Mouse (Mus musculus): ENCODE measurements around the gene Clrn3. TPM values are rescaled to one million over a fixed set of nuclear protein-coding genes. Genes with fewer than 3 reads are reported as not detected.

Clrn3 gene
- polyA plus RNA-seq, 1 experiment from 2014 or later = 4.1 TPM

DNA sequence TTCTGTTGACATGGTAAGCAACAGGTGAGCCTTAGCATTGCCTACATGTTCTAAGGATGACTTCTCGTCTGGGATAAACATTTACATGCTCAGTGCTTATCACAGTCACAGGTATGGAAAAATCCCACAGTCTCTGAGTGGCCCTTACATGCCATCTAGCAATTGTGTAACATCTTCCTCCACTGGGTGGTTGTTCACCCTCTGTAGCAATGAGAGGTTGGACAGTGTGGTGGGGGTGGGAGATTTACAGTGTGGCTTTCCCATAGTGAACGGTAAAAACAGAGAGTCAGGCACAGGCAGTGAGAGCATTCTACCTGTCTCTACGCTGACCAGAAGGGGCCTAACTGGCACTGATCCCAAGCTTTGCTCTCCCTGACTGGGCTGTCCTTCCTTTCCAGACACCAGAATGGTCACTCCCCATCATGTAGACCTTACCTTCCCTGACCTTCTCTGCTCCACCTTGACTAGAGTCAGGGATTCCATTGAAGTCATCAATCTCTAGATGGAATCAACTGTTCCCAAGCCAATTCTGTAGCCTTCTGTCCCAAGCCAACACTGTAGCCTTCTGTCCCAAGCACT is 1.8 kb downstream of the Clrn3 start:
- no peaks in the 10 kb centered on the region for H3K36me3 ChIP-seq (ENCODE audit: control insufficient read depth, insufficient read depth, low read length)
- no peak overlapping the region for H3K27ac ChIP-seq (ENCODE audit: low read length)
- H3K4me3 ChIP-seq (replicated peaks; ENCODE audit: low read length) = no peak overlapping the region
- H3K27me3 ChIP-seq (ENCODE audit: control insufficient read depth, insufficient read depth, low read length) = no peaks in the 10 kb centered on the region
- no peak overlapping the region for H3K4me2 ChIP-seq (ENCODE audit: low read depth, low read length)
- H3K9me3 ChIP-seq (replicated peaks; ENCODE audit: control insufficient read depth, low read length) = no peaks in the 10 kb centered on the region
- H3K9ac ChIP-seq (ENCODE audit: low read length) = no peak overlapping the region
- no peaks in the 10 kb centered on the region for H3K4me1 ChIP-seq (ENCODE audit: control insufficient read depth, insufficient read depth, low read length)
- 75% methylated on average over 3 of the region's 3 CpGs for WGBS
- ATAC-seq (ENCODE audit: insufficient read depth, low FRiP score) = no peak

DNA sequence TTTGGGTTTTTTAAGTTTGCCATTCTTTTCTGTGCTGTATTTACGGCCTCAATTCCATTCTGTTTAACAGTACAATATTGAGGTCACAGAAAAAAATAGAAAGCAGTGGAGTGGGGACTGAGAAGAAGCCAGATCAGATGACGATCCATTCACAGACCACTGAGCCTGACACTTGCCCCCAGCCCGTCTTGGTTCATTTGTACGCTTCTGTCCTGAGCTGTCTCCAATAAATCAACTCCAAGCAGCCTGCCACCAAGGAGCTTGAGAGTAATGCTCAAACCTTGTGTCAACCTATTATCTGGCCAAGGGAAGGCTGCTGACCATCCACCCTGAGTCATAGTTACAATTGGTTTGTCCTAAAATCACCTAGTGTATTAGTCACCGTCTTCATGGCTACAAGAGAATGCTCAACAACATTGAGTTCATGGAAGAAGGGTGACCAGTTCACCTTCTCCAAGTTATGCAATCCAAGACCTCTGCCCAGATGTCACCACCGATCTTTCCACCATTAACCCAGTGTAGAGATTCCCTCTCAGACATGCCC is 4.0 kb downstream of the Clrn3 start:
- Histone ChIP-seq H3K9me3 (replicated peaks; ENCODE audit: control insufficient read depth, low read length) (no peaks in the 10 kb centered on the region), H3K27me3 (ENCODE audit: control insufficient read depth, insufficient read depth, low read length) (no peaks in the 10 kb centered on the region), H3K4me2 (ENCODE audit: low read depth, low read length) (no peak overlapping the region), H3K27ac (ENCODE audit: low read length) (no peak overlapping the region), H3K4me1 (ENCODE audit: control insufficient read depth, insufficient read depth, low read length) (no peaks in the 10 kb centered on the region), H3K4me3 (replicated peaks; ENCODE audit: low read length) (no peak overlapping the region), H3K9ac (ENCODE audit: low read length) (no peak overlapping the region), H3K36me3 (ENCODE audit: control insufficient read depth, insufficient read depth, low read length) (no peaks in the 10 kb centered on the region)
- ATAC-seq (ENCODE audit: insufficient read depth, low FRiP score) = no peak
- WGBS = 72% methylated on average over 6 of the region's 6 CpGs

DNA sequence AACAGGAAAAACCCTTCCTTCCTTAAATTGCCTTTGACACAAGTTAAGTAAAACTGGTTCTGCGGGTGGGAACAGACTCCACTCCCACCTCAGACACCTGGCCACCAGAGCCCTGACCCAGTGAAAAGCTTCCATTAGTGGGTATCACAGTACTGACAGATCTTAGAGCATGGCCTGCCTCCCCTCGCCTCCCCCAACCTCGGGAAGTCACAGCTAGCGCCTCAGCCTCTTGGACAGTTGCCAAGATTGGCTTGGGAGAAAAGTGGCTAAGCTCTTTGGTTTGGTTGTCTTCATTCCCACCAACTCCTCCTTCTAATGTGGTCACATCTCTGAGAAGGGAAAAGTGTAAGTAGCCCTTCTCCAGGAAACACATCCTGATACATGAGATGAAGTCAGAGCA is 4.5 kb downstream of the Clrn3 start:
- Histone ChIP-seq H3K4me2 (ENCODE audit: low read depth, low read length) (no peak overlapping the region), H3K9me3 (replicated peaks; ENCODE audit: control insufficient read depth, low read length) (no peaks in the 10 kb centered on the region), H3K36me3 (ENCODE audit: control insufficient read depth, insufficient read depth, low read length) (no peaks in the 10 kb centered on the region), H3K9ac (ENCODE audit: low read length) (no peak overlapping the region), H3K27me3 (ENCODE audit: control insufficient read depth, insufficient read depth, low read length) (no peaks in the 10 kb centered on the region), H3K27ac (ENCODE audit: low read length) (no peak overlapping the region), H3K4me3 (replicated peaks; ENCODE audit: low read length) (no peak overlapping the region), H3K4me1 (ENCODE audit: control insufficient read depth, insufficient read depth, low read length) (no peaks in the 10 kb centered on the region)
- no peak for ATAC-seq (ENCODE audit: insufficient read depth, low FRiP score)
- WGBS = 24% methylated on average over 4 of the region's 4 CpGs

DNA sequence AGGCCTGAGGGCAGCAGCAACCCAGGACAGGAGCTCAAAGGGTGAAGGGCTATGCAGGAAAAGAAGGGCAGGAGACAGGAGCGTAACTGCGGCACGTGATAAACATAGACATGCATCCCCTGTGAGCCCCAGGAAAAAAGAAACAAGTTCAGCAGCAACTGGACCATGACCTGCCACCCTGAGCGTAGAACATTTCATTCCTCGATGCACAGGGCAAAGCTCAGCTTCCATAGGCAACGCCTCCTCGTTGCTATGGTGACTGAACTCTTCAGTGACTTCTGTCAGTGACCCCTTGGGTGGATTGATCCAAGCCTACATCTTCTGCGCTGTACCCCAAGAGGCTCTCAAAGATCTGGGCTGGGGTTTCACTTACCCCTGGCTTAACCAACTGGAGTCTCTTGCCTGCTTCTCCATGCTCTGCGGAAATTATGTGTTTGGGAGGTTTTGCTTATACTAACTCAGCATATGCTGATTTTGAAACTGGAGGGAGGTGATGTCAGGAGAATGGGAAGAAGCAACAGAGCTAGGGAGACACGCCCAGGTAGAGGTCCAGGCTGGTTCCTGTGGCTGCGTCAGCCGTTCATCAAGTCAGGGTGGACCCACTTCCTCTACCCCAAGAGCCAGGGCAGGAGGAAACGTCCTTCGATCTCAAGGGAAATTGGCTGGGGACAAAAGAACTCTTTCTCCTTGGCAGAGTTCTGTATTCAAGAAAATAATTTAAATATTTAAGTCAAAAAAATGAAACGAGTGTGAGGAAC is 6.5 kb downstream of the Clrn3 start:
- H3K9ac ChIP-seq (ENCODE audit: low read length) = no peak overlapping the region
- H3K27me3 ChIP-seq (ENCODE audit: control insufficient read depth, insufficient read depth, low read length) = no peaks in the 10 kb centered on the region
- no peak overlapping the region for H3K4me2 ChIP-seq (ENCODE audit: low read depth, low read length)

DNA sequence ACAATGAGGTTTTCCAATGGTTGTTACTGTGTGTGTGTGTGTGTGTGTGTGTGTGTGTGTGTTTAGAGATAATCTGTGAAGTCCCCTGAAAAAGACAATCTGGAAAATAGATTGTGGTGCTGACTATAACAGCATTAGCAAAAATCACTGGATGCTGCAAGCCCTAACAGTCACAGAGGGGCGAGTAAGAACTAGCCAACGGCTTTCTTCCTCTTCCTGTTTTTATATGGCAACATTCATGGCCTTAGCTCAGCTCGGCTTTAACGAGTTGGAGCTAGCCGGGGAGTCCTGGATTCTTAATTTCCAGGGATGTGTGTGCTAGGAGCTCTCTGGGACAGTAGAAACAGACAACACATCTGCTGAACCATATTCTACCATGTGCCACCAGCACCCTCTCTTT is 8.2 kb downstream of the Clrn3 start:
- H3K27ac ChIP-seq (ENCODE audit: low read length) = no peak overlapping the region
- no peak overlapping the region for H3K9ac ChIP-seq (ENCODE audit: low read length)
- ATAC-seq (ENCODE audit: insufficient read depth, low FRiP score) = no peak
- H3K4me3 ChIP-seq (replicated peaks; ENCODE audit: low read length) = no peak overlapping the region
- H3K9me3 ChIP-seq (replicated peaks; ENCODE audit: control insufficient read depth, low read length) = no peaks in the 10 kb centered on the region
- 77% methylated on average over 5 of the region's 5 CpGs for WGBS
- no peaks in the 10 kb centered on the region for H3K36me3 ChIP-seq (ENCODE audit: control insufficient read depth, insufficient read depth, low read length)
- no peaks in the 10 kb centered on the region for H3K27me3 ChIP-seq (ENCODE audit: control insufficient read depth, insufficient read depth, low read length)
- H3K4me2 ChIP-seq (ENCODE audit: low read depth, low read length) = no peak overlapping the region
- H3K4me1 ChIP-seq (ENCODE audit: control insufficient read depth, insufficient read depth, low read length) = no peaks in the 10 kb centered on the region

More for the DNA sequence above, 6.5 kb downstream of the Clrn3 start:
- WGBS = 65% methylated on average over 15 of the region's 15 CpGs
- no peak overlapping the region for H3K27ac ChIP-seq (ENCODE audit: low read length)
- ATAC-seq (ENCODE audit: insufficient read depth, low FRiP score) = peak; percentile 50; the same call in 1 of the 2 replicates
- H3K4me3 ChIP-seq (replicated peaks; ENCODE audit: low read length) = no peak overlapping the region
- no peaks in the 10 kb centered on the region for H3K9me3 ChIP-seq (replicated peaks; ENCODE audit: control insufficient read depth, low read length)
- no peaks in the 10 kb centered on the region for H3K36me3 ChIP-seq (ENCODE audit: control insufficient read depth, insufficient read depth, low read length)
- H3K4me1 ChIP-seq (ENCODE audit: control insufficient read depth, insufficient read depth, low read length) = no peaks in the 10 kb centered on the region

DNA sequence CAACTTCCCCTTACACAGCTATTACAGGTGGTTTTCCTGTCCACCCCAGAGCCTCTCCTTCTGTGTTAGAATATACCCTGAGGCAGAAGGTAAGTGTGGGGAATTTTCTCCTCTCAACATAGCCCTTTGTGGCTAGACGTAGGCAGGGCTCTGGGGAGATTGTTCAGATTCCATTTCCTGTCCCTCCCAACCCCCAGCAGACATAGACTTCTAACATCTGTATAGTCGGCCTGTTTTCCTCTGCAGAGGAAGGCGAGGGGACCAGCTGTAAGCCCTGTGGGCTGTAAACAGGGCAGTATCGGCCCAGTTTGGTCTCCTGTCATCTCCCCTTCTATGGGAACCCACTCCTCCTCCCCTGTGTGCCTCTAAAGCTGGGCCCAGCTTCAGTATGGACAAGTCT is 11.3 kb downstream of the Clrn3 start:
- no peak overlapping the region for H3K4me2 ChIP-seq (ENCODE audit: low read depth, low read length)
- no peaks in the 10 kb centered on the region for H3K36me3 ChIP-seq (ENCODE audit: control insufficient read depth, insufficient read depth, low read length)
- 44% methylated on average over 4 of the region's 4 CpGs for WGBS
- no peak overlapping the region for H3K27ac ChIP-seq (ENCODE audit: low read length)
- H3K4me1 ChIP-seq (ENCODE audit: control insufficient read depth, insufficient read depth, low read length) = no peaks in the 10 kb centered on the region
- H3K9me3 ChIP-seq (replicated peaks; ENCODE audit: control insufficient read depth, low read length) = no peaks in the 10 kb centered on the region
- no peaks in the 10 kb centered on the region for H3K27me3 ChIP-seq (ENCODE audit: control insufficient read depth, insufficient read depth, low read length)
- ATAC-seq (ENCODE audit: insufficient read depth, low FRiP score) = no peak
- H3K4me3 ChIP-seq (replicated peaks; ENCODE audit: low read length) = no peak overlapping the region
- no peak overlapping the region for H3K9ac ChIP-seq (ENCODE audit: low read length)

DNA sequence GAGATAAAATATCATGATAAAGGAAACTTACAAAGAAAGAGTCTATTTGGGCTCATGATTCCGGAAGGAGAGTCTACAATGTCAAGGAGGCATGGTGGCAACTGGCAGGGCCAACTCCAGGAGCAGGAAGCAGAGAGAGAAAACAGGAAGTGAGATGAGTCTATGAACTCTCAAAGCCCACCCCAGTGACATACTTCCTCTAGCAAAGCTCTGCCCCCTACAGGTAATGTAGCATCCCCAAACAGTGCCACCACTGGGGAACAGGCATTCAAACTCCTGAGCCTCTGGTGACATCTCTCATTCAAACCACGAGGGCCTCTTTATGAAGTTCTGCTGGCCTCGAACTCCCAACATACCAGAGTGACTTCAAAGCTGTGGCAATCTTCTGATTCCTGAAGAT is 16.7 kb downstream of the Clrn3 start:
- Histone ChIP-seq H3K4me1 (ENCODE audit: control insufficient read depth, insufficient read depth, low read length) (peaks cover 4% of the 10 kb centered on the region; the same call in 1 of the 2 replicates), H3K9me3 (replicated peaks; ENCODE audit: control insufficient read depth, low read length) (no peaks in the 10 kb centered on the region), H3K36me3 (ENCODE audit: control insufficient read depth, insufficient read depth, low read length) (no peaks in the 10 kb centered on the region), H3K4me3 (replicated peaks; ENCODE audit: low read length) (no peak overlapping the region), H3K4me2 (ENCODE audit: low read depth, low read length) (no peak overlapping the region), H3K27me3 (ENCODE audit: control insufficient read depth, insufficient read depth, low read length) (no peaks in the 10 kb centered on the region), H3K27ac (ENCODE audit: low read length) (no peak overlapping the region), H3K9ac (ENCODE audit: low read length) (no peak overlapping the region)
- no peak for ATAC-seq (ENCODE audit: insufficient read depth, low FRiP score)
- WGBS = 84% methylated on average over 3 of the region's 3 CpGs

DNA sequence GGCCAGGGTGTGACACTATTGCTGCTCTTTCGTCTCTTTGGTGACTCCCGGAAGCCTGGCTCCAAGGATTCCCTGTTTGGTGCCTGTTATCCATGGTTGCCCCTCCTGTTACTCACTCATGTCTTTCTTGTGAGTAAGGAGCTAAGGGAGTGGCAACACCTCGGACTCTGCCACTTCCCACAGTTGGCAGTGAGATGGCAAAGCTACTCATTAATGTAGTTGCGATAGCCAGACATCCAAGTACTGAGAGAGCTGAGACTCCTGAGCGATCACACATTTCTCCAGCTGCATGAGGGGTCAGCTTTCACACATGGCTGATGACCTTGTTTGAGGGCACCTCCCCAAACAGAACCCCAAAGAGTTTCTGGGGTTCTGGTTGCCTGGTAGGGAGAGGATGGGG is 18.0 kb downstream of the Clrn3 start:
- WGBS = 83% methylated on average over 5 of the region's 5 CpGs
- Histone ChIP-seq H3K4me2 (ENCODE audit: low read depth, low read length) (no peak overlapping the region), H3K36me3 (ENCODE audit: control insufficient read depth, insufficient read depth, low read length) (no peaks in the 10 kb centered on the region), H3K27ac (ENCODE audit: low read length) (no peak overlapping the region), H3K27me3 (ENCODE audit: control insufficient read depth, insufficient read depth, low read length) (no peaks in the 10 kb centered on the region), H3K9ac (ENCODE audit: low read length) (no peak overlapping the region), H3K9me3 (replicated peaks; ENCODE audit: control insufficient read depth, low read length) (no peaks in the 10 kb centered on the region), H3K4me3 (replicated peaks; ENCODE audit: low read length) (no peak overlapping the region), H3K4me1 (ENCODE audit: control insufficient read depth, insufficient read depth, low read length) (peaks cover 4% of the 10 kb centered on the region; the same call in 1 of the 2 replicates)
- ATAC-seq (ENCODE audit: insufficient read depth, low FRiP score) = no peak

DNA sequence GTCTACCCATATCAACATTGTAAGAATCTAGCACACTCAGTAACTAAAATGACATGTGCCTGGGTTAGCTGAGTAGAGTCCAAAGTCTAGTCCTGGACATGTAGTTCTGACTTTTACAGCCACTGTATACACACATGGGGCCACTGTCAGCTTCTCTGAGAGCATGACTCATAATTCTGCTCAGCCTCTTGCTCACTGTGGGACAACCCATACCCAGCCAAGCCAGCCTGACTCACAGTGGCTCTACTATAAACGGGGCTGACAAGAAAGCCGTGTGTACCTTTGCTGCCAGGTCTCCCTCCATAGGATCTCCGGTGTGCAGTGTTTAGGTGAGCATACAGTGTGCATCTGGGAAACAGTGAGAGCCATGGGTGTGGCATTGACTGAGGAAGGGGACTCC is 19.2 kb downstream of the Clrn3 start:
- 64% methylated on average over 3 of the region's 3 CpGs for WGBS
- Histone ChIP-seq H3K27me3 (ENCODE audit: control insufficient read depth, insufficient read depth, low read length) (no peaks in the 10 kb centered on the region), H3K36me3 (ENCODE audit: control insufficient read depth, insufficient read depth, low read length) (no peaks in the 10 kb centered on the region), H3K4me1 (ENCODE audit: control insufficient read depth, insufficient read depth, low read length) (peaks cover 4% of the 10 kb centered on the region; the same call in 1 of the 2 replicates), H3K9me3 (replicated peaks; ENCODE audit: control insufficient read depth, low read length) (no peaks in the 10 kb centered on the region), H3K27ac (ENCODE audit: low read length) (peak overlapping the region; percentile 60), H3K9ac (ENCODE audit: low read length) (no peak overlapping the region), H3K4me2 (ENCODE audit: low read depth, low read length) (no peak overlapping the region), H3K4me3 (replicated peaks; ENCODE audit: low read length) (no peak overlapping the region)
- peak; percentile 97 for ATAC-seq (ENCODE audit: insufficient read depth, low FRiP score)

Measured in stomach, embryonic 16.5 days (tissue).